Mouse (Mus musculus) thymus, postnatal 14 days (tissue): ENCODE data around the gene Nktr.

Experiments
- DNase-seq: peaks from one replicate; pipeline ENCODE4 v3.0.0; 2021

Gene Nktr

GRCm38 (mm10) chr9:121718792-121719318 is at the start of gene Nktr:
TSS of gene Nktr (plus strand) at chr9:121719169.
- peak; percentile 98 for DNase-seq

DNA sequence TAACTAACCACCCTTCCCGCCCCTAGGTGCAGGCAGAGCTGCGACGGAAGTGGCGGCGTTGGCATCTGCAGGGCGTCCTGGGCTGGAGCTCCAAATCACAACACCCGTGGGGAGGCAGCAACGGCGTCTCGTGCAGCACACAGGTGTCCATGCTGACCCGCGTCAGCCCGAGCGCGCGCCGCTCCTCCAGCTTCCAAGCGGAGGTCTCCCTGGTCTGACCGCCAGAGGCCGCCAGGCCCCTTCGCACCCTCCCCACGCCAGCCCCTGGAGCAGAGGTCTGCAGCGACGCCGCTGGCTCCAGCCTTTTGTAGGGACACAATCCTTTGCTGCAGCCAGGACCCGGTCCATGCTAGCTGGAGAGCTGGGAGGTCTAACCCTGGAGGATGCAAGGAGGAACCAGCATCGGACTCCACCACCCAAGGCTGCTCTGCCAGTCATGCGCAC is 49.6 kb upstream of the Nktr start:
- peak; percentile 82 for DNase-seq

- DNase-seq, result peak; percentile 54
Measured at GRCm38 (mm10) chr9:121671300-121671699, 47.7 kb upstream of the Nktr start.

DNA sequence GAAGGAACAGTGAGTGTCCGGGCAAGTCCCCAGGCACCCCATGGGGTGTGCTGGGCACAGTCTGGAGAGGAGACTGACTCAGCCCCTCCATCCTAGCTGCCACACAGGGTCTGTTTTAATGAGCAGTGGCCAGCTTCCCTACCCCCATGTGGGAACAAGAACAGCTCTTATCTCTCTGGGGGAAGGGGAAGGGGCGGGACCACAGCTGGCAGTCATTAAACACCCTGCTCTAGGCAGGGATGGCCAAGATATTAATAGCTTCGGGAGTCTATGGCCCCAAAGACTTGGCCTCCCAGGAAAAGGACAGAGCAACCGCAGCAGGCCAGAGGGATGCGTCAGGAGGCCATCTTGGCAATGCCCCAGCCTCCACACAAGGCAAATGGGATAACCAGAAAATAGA is 46.7 kb upstream of the Nktr start:
- DNase-seq, result no peak

DNA sequence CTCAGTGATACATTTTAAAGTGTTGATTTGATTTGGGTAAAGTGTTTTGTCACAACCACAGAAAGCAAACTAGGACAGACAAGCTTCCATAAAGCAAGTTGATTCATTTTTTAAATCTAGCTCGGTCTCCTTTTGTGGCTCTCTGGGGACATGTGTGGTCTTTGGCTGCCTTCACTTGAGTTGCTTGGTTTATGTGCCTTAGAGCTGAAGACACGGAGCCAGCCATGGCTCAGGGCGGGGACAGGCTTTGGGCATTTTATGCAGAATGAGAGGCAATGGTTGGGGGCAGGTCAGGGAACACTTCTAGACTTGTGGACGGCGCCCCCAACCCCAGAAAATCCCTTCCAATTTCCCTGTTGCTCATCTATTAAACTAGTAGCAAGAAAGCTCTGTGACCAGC is 45.3 kb upstream of the Nktr start:
- DNase-seq, result no peak

- DNase-seq, result peak; percentile 83
Measured at GRCm38 (mm10) chr9:121675011-121675410, 44.0 kb upstream of the Nktr start.

GRCm38 (mm10) chr9:121675556-121675955 is 43.4 kb upstream of the Nktr start:
- DNase-seq, result no peak

DNA sequence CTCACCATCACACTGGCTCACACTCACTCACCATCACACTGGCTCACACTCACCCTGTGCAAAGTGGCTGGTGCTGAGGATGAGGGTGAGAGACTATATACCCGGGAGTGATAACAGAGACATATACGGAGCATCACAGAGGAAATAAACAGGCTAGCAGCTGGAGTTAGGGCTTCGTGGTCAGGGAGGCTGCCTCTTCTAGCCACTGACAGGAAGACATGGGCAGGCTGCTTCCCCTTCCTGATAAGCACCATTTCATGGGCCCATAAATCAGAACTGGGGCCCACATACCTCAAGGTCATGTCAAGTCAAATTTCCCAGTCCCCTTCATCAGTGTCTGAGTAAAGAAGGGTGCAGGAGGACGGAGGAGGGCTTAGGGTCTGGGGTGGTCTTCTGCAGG is 41.9 kb upstream of the Nktr start:
- DNase-seq, result no peak

- DNase-seq, result no peak
Measured at GRCm38 (mm10) chr9:121677476-121677875, 41.5 kb upstream of the Nktr start.

- DNase-seq, result peak; percentile 72
Measured at GRCm38 (mm10) chr9:121679549-121679948, 39.4 kb upstream of the Nktr start.

GRCm38 (mm10) chr9:121681191-121681590 is 37.8 kb upstream of the Nktr start:
- no peak for DNase-seq

DNA sequence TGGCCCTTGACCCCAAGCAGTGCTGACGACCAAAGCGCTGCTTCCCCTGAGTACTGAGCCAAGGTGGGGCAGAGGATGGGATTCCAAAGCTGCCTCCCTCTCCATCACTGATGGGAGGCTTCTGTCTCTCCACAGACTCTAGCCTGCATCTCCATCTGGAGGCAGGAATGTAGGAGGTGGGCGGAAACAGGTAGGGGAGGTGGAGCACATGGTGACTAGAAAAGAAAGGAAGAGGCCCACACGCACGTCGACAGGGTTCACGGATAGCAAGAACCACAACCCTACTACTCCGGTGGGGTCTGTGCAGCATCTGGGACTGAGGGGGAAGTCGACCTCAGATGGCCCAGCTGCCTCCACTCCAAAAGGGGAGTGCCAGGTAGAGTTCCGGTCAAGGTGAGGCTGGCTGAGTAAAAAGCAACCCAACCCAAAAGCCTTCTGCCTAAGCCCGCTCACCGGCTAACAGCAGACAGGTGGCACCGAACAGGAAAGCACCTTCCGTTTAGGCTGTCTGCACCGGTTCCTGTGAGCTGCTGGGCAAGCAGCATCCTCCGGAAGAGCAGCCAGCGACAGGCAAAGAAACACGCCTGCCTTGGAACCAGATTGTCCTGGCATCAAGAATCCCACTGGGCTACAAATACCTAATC is 36.8 kb upstream of the Nktr start:
- DNase-seq, result peak; percentile 71

DNA sequence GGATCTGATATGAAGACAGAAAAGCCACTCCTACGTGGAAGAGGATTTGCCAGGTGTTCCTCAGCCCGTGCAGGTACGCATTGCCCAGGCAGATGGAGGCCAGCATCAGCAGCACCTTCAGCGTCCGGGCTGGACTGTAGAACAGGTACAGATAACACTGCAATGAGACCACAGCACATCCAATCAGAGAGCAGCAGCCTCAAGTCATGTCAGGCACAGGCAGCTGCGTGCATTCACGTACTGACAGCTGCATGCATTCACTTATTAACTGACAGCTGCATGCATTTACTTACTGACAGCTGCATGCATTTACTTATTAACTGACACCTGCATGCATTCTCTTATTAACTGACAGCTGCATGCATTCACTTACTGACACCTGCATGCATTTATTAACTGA is 34.3 kb upstream of the Nktr start:
- DNase-seq, result no peak

DNA sequence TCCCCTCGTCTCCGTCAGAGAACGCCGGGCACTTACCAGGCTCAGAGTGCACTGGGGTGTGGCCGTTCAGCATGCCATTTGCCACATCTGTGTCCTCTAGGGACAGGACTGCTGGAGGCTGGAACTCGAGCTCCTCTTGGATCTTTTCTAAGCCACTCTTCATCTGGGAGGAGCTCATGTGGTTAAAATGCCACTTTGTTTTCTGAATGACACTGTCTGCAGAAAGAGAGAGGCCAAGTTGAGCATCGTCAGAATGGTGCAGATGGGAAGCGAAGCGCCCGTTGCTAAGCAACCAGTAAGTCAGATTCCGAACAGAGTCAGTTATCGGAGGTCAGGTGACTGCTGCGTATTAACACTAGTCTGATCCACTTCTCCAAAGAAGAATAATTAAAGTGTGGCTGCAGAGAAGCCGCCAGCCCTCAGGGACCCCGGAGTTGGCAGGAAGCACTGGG is 28.7 kb upstream of the Nktr start:
- DNase-seq, result no peak

- DNase-seq, result no peak
Measured at GRCm38 (mm10) chr9:121690734-121691133, 28.2 kb upstream of the Nktr start.

- DNase-seq, result no peak
Measured at GRCm38 (mm10) chr9:121694736-121695135, 24.2 kb upstream of the Nktr start.

- no peak for DNase-seq
Measured at GRCm38 (mm10) chr9:121696626-121697025, 22.3 kb upstream of the Nktr start.

- DNase-seq, result peak; percentile 71
Measured at GRCm38 (mm10) chr9:121697150-121698049, 21.6 kb upstream of the Nktr start.

DNA sequence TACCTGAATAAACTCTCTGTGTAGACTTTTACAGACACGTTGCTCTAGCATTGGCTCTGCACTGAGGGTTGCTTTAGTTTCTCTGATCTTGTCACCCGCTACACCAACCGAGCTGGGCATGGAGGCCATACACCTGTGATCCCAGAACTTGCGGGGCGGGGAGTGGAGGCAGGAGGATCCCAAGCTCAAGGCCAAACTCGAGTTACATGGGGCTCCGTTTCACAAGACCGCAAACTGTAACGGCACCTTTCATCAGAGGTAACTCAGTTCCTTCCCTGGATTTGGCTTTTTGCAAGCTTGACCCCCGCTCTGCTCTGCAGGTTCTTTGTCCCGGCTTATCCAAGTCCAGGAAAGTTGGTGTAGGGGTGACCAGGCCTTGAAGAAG is 14.7 kb upstream of the Nktr start:
- peak; percentile 48 for DNase-seq

DNA sequence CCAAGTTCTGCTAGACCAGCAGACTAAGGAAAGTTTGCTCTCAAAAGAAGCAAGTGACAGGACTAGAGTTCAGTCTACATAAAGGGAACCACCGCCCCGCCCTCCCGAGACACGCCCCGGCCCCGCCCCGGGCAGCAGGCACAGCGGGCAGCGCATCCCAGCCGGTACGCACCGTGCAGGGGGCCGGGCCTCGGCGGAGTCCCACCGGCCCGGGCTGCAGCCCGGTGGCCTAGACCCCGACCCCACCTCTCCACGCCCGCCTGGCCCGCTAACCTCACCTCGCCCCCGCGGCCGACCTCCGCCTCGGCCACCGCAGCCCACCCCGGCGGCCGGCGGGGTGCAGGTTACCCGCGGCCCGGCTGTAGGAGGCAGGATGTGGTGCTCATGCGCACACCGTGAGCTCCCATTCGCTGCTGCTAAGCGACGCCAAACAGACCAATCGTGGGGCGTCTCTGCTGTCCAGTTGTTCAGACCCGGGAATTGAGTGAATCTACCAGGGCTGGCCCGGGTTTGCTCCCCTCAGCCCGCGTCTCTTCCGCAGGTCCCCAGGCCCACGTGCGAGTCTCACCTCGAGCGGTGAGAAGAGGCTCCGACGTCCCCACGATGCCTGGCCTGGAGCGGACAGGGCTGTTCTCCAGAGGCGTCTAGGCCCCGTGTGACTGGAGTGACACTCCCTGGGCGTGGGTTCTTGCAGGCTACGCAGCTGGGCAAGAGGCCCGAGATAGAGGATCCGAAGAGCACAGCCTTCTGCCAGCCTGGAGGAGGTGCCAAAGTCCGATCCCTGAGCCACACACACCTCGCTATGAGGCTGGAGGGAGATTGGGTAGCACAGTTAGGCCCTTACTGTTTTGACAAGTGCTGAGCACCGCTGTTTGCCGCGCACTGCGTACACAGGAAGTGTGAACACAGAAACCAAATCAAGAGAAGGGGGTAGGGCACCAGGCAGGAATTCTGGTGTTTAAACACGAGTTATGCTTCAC is 14.0 kb upstream of the Nktr start, which contains the start of gene Sec22c:
TSS of gene Sec22c (minus strand) at position 845 of the 980 bp plus-strand sequence.
- DNase-seq, result peak; percentile 95

- peak; percentile 36 for DNase-seq
Measured at GRCm38 (mm10) chr9:121706029-121706675, 12.8 kb upstream of the Nktr start.

DNA sequence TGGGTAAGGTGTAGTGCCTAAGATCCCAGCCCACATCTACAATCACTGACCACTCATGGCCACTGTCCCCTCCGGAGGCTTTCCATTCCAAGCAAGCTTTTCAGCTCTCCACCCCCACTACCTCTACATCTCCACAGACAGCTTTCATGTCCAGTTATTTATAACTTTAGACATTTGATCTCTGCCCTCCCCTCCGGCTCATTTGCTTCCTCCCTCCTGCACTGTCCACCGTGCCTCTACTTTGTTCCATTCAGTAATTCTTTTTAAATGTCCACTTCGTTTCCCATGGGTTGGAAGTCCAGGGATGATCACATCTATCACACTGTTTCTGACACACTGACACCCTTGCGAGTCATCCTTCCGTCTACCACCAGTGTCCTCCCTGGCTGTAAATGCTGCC is 11.2 kb upstream of the Nktr start:
- no peak for DNase-seq
